Mouse (Mus musculus): ENCODE measurements at regions not wholly inside any gene's neighbourhood (a gene's known extent, or its start where the extent isn't known, plus 50 kb on each side); places are given as distances from the start of the nearest gene placed in this dataset.

DNA sequence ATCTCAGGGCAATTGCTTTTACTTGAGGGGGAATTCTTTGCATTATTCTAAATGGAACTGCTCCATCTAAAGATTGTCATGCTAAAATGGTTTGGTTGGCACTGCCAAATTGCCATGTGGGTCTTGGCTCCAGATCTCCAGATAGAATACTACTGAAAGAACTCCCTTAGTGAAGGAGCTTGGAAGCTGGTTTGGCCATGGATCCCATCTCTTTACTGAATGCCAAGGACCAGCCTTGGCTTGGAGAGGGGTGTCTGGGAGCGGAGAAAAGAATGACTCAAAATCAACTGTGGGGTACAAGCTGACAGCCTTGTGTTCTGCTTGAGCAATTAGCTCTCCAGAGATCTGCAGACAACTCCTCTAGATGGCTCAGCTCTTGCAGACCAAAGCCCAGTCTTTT lies 105.8 kb downstream of the Fam173b start:
- TF ChIP-seq CTCF (IDR thresholded peaks at IDR 0.05; ENCODE audit: low read depth) (no peak), EP300 (IDR thresholded peaks at IDR 0.05; ENCODE audit: low read depth) (no peak)
